Mouse (Mus musculus) c-Kit-positive CD71-positive TER-119-positive erythroid progenitor cells, embryonic 14.5 days (primary cell): ENCODE results near the gene Olig2.

Experiments used
- DNase-seq: peaks from one replicate; pipeline ENCODE4 v3.0.0-alpha.2; 2013; ENCODE audit warnings: low spot score

Gene Olig2

GRCm38 (mm10) chr16:91225233-91226037 lies at the start of gene Olig2:
Gene Olig2, plus strand, starts transcription at chr16:91225457.
- DNase-seq = no peak

- no peak for DNase-seq
These were observed 49.4 kb upstream of the Olig2 start for GRCm38 (mm10) chr16:91175892-91176291.

- DNase-seq = no peak
These were observed 38.2 kb upstream of the Olig2 start for GRCm38 (mm10) chr16:91187046-91187445.

- DNase-seq = no peak
These were observed 37.6 kb upstream of the Olig2 start for GRCm38 (mm10) chr16:91187662-91188061.

- DNase-seq = no peak
These were observed 37.0 kb upstream of the Olig2 start for GRCm38 (mm10) chr16:91188304-91188703.

- no peak for DNase-seq
These were observed 34.0 kb upstream of the Olig2 start for GRCm38 (mm10) chr16:91191233-91191632.

- DNase-seq = no peak
These were observed 33.5 kb upstream of the Olig2 start for GRCm38 (mm10) chr16:91191663-91192237.

- no peak for DNase-seq
These were observed 32.4 kb upstream of the Olig2 start for GRCm38 (mm10) chr16:91192672-91193354.

GRCm38 (mm10) chr16:91199815-91200214 lies 25.4 kb upstream of the Olig2 start:
- no peak for DNase-seq

- no peak for DNase-seq
These were observed 22.3 kb upstream of the Olig2 start for GRCm38 (mm10) chr16:91202989-91203388.

- DNase-seq = no peak
These were observed 18.9 kb upstream of the Olig2 start for GRCm38 (mm10) chr16:91206371-91206770.

GRCm38 (mm10) chr16:91217077-91217476 lies 8.2 kb upstream of the Olig2 start:
- DNase-seq = no peak

GRCm38 (mm10) chr16:91217948-91218347 lies 7.3 kb upstream of the Olig2 start:
- DNase-seq = no peak

- no peak for DNase-seq
These were observed 6.0 kb upstream of the Olig2 start for GRCm38 (mm10) chr16:91219246-91219645.

GRCm38 (mm10) chr16:91222171-91222642 lies 3.0 kb upstream of the Olig2 start:
- no peak for DNase-seq

GRCm38 (mm10) chr16:91222643-91223271 lies 2.5 kb upstream of the Olig2 start:
- no peak for DNase-seq

- DNase-seq = no peak
These were observed 1.8 kb upstream of the Olig2 start for GRCm38 (mm10) chr16:91223327-91224067.

- no peak for DNase-seq
These were observed 1.2 kb upstream of the Olig2 start for GRCm38 (mm10) chr16:91224068-91224402.

GRCm38 (mm10) chr16:91224481-91225232 lies 600 bp upstream of the Olig2 start:
- no peak for DNase-seq

- DNase-seq = no peak
These were observed 1.0 kb downstream of the Olig2 start for GRCm38 (mm10) chr16:91226038-91226882.
